Mouse (Mus musculus) lung, postnatal 10 days (tissue): Measurements from ENCODE around the gene Farp2.
"Not testable (repeated sequence)": the region's sequence is repeated elsewhere in the genome, so short reads cannot be mapped to it uniquely, and the experiment has no call there.

Experiments used
- DNase-seq: peaks from one replicate; pipeline ENCODE4 v3.0.0; 2021

The Farp2 gene

GRCm38 (mm10) chr1:93511585-93512350 lies at the start of gene Farp2:
TSS of gene Farp2 (plus strand) at chr1:93512079.
- DNase-seq: peak; percentile 98

- DNase-seq: no peak
These were observed 46.8 kb upstream of the Farp2 start for GRCm38 (mm10) chr1:93465066-93465465.

- no peak for DNase-seq
These were observed 46.1 kb upstream of the Farp2 start for GRCm38 (mm10) chr1:93465746-93466145.

- no peak for DNase-seq
These were observed 43.3 kb upstream of the Farp2 start for GRCm38 (mm10) chr1:93468626-93469025.

GRCm38 (mm10) chr1:93475694-93476093 lies 36.2 kb upstream of the Farp2 start:
- no peak for DNase-seq

GRCm38 (mm10) chr1:93477758-93478585 lies 33.9 kb upstream of the Farp2 start:
- peak; percentile 99 for DNase-seq

- peak; percentile 100 for DNase-seq
These were observed 33.0 kb upstream of the Farp2 start, which contains the start of gene Hdlbp for GRCm38 (mm10) chr1:93478586-93479475. TSS of gene Hdlbp (minus strand) at chr1:93478815.

- peak; percentile 35 for DNase-seq
These were observed 32.3 kb upstream of the Farp2 start for GRCm38 (mm10) chr1:93479476-93480083.

GRCm38 (mm10) chr1:93486302-93486701 lies 25.6 kb upstream of the Farp2 start:
- DNase-seq: not testable (repeated sequence)

GRCm38 (mm10) chr1:93495312-93495711 lies 16.6 kb upstream of the Farp2 start:
- DNase-seq: no peak

- DNase-seq: peak; percentile 26
These were observed 4.8 kb upstream of the Farp2 start for GRCm38 (mm10) chr1:93506944-93507676.

GRCm38 (mm10) chr1:93508576-93508975 lies 3.3 kb upstream of the Farp2 start:
- not testable (repeated sequence) for DNase-seq

GRCm38 (mm10) chr1:93512351-93512690 lies 442 bp downstream of the Farp2 start:
- DNase-seq: no peak

- no peak for DNase-seq
These were observed 1.3 kb downstream of the Farp2 start for GRCm38 (mm10) chr1:93513221-93513620.

GRCm38 (mm10) chr1:93521491-93521890 lies 9.6 kb downstream of the Farp2 start:
- DNase-seq: no peak

GRCm38 (mm10) chr1:93522325-93522724 lies 10.4 kb downstream of the Farp2 start:
- DNase-seq: no peak

GRCm38 (mm10) chr1:93529801-93530200 lies 17.9 kb downstream of the Farp2 start:
- DNase-seq: no peak

- DNase-seq: no peak
These were observed 25.3 kb downstream of the Farp2 start for GRCm38 (mm10) chr1:93537227-93537626.

GRCm38 (mm10) chr1:93543196-93543595 lies 31.3 kb downstream of the Farp2 start:
- DNase-seq: no peak

- DNase-seq: no peak
These were observed 35.4 kb downstream of the Farp2 start for GRCm38 (mm10) chr1:93547286-93547685.

GRCm38 (mm10) chr1:93551427-93551826 lies 39.5 kb downstream of the Farp2 start:
- DNase-seq: no peak

- DNase-seq: no peak
These were observed 51.3 kb downstream of the Farp2 start for GRCm38 (mm10) chr1:93563224-93563623.
